In the genomic region with DNA sequence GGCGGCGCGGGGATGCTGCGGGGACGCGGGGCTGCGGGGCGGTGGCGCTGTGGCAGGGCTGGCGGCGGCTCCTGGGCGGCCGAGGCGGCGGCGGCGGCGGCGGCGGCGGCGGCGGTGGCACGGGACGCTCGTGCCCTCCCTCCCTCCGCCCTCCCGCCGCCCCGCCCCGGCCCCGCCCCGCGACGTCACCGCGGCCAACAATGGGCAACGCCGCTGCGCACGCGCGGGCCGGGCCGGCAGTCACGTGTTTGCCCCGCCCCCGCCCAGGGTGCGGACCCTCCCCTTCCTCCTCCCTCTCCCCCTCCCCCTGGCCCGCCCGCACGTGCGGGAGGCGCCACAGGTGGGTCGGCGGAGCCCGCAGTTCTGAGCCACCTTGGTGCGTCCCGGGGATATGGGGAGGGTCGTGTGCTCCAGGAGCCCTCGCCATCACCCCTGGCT, we compare ENCODE assay signal across 8 mouse cellular contexts. TPM values are rescaled to one million over a fixed set of nuclear protein-coding genes. Genes with fewer than 3 reads are reported as not detected.
DNase-seq lines count a peak whose midpoint lies in the region; ATAC-seq lines count a peak whose summit lies in the region.

Gene Mex3d, minus strand, starts transcription at position 138 of the 438 bp plus-strand sequence.

- H3K4me3 ChIP-seq in embryonic facial prominence, embryonic 14.5 days (ENCODE audit: low read depth, low read length), result peak within 1 kb of the TSS; percentile 90
- peak within 1 kb of the TSS; percentile 85 for H3K4me3 ChIP-seq in heart, embryonic 11.5 days (ENCODE audit: low read depth, low read length)
- H3K4me3 ChIP-seq in kidney, embryonic 16.5 days (ENCODE audit: low read length), result peak within 1 kb of the TSS; percentile 79
- H3K4me3 ChIP-seq in liver, embryonic 12.5 days, result peak within 1 kb of the TSS; percentile 73

- H3K36me3 ChIP-seq in embryonic facial prominence, embryonic 14.5 days (ENCODE audit: control insufficient read depth, insufficient read depth, low read length), result peaks cover 37% of the 10 kb centered on the region
- peaks cover 13% of the 10 kb centered on the region for H3K36me3 ChIP-seq in heart, embryonic 11.5 days (ENCODE audit: control insufficient read depth, insufficient read depth, low read length)
- peaks cover 38% of the 10 kb centered on the region for H3K36me3 ChIP-seq in kidney, embryonic 16.5 days (ENCODE audit: insufficient read depth, low read length)
- H3K36me3 ChIP-seq in liver, embryonic 12.5 days, result peaks cover 36% of the 10 kb centered on the region
- peaks cover 6% of the 10 kb centered on the region; the same call in 1 of the 2 replicates for H3K36me3 ChIP-seq in splenic B cell, adult 2 months (ENCODE audit: control insufficient read depth, insufficient read depth, low read length, poor library complexity, severe bottlenecking)

- DNase-seq in 3T3-L1 (ENCODE audit: low read depth, low spot score), result peak; percentile 71
- DNase-seq in adrenal gland, postnatal 10 days, result peak; percentile 96
- DNase-seq in embryonic facial prominence, embryonic 14.5 days (ENCODE audit: low spot score), result peak; percentile 93
- DNase-seq in natural killer cell, adult 2 months (ENCODE audit: low spot score in 2 of 2), result peak; percentile 64 to 79
- peak; percentile 92 for DNase-seq in splenic B cell, adult 2 months (ENCODE audit: low read depth, low spot score)

- peak within 1 kb of the TSS; percentile 91 for H3K4me2 ChIP-seq in embryonic facial prominence, embryonic 14.5 days (ENCODE audit: low read depth, low read length)
- peak within 1 kb of the TSS; percentile 96 for H3K4me2 ChIP-seq in heart, embryonic 11.5 days
- H3K4me2 ChIP-seq in kidney, embryonic 16.5 days (replicated peaks; ENCODE audit: low read depth, low read length), result peak within 1 kb of the TSS; percentile 90
- peak within 1 kb of the TSS; percentile 94 for H3K4me2 ChIP-seq in liver, embryonic 12.5 days

- ATAC-seq in embryonic facial prominence, embryonic 14.5 days (ENCODE audit: low read depth), result peak; percentile 46
- peak; percentile 56 for ATAC-seq in heart, embryonic 11.5 days (replicated peaks; ENCODE audit: insufficient number of reproducible peaks, low FRiP score, low TSS enrichment)
- peak; percentile 37; the same call in 1 of the 2 replicates for ATAC-seq in kidney, embryonic 16.5 days (ENCODE audit: low FRiP score, low TSS enrichment)
- peak; percentile 40; the same call in 1 of the 2 replicates for ATAC-seq in liver, embryonic 12.5 days

- H3K9ac ChIP-seq in embryonic facial prominence, embryonic 14.5 days (ENCODE audit: low read depth, low read length), result peak within 1 kb of the TSS; percentile 95
- H3K9ac ChIP-seq in heart, embryonic 11.5 days (ENCODE audit: low read depth, low read length), result peak within 1 kb of the TSS; percentile 95
- H3K9ac ChIP-seq in kidney, embryonic 16.5 days (replicated peaks; ENCODE audit: low read length), result peak within 1 kb of the TSS; percentile 99
- H3K9ac ChIP-seq in liver, embryonic 12.5 days, result peak within 1 kb of the TSS; percentile 80

- H3K27ac ChIP-seq in embryonic facial prominence, embryonic 14.5 days (replicated peaks; ENCODE audit: low read depth, low read length), result peak within 1 kb of the TSS; percentile 92
- peak within 1 kb of the TSS; percentile 78 for H3K27ac ChIP-seq in heart, embryonic 11.5 days (ENCODE audit: low read depth, low read length)
- peak within 1 kb of the TSS; percentile 85 for H3K27ac ChIP-seq in kidney, embryonic 16.5 days (ENCODE audit: low read length)
- H3K27ac ChIP-seq in liver, embryonic 12.5 days, result peak within 1 kb of the TSS; percentile 71

- H3K27me3 ChIP-seq in embryonic facial prominence, embryonic 14.5 days (replicated peaks; ENCODE audit: control insufficient read depth, insufficient read depth, low read length), result no peaks in the 10 kb centered on the region
- no peaks in the 10 kb centered on the region for H3K27me3 ChIP-seq in heart, embryonic 11.5 days (ENCODE audit: control insufficient read depth, insufficient read depth, low read length)
- no peaks in the 10 kb centered on the region for H3K27me3 ChIP-seq in kidney, embryonic 16.5 days (ENCODE audit: insufficient read depth, low read length)
- peaks cover 8% of the 10 kb centered on the region; the same call in 1 of the 2 replicates for H3K27me3 ChIP-seq in liver, embryonic 12.5 days (replicated peaks)
- no peaks in the 10 kb centered on the region for H3K27me3 ChIP-seq in splenic B cell, adult 2 months (ENCODE audit: control insufficient read depth, insufficient read depth, low read length, poor library complexity, severe bottlenecking)

- H3K4me1 ChIP-seq in embryonic facial prominence, embryonic 14.5 days (ENCODE audit: control insufficient read depth, insufficient read depth, low read length), result peaks cover 20% of the 10 kb centered on the region
- H3K4me1 ChIP-seq in heart, embryonic 11.5 days (ENCODE audit: control insufficient read depth, insufficient read depth, low read length), result peaks cover 34% of the 10 kb centered on the region
- peaks cover 35% of the 10 kb centered on the region for H3K4me1 ChIP-seq in kidney, embryonic 16.5 days (ENCODE audit: insufficient read depth, low read length)
- H3K4me1 ChIP-seq in liver, embryonic 12.5 days, result peaks cover 59% of the 10 kb centered on the region

- H3K9me3 ChIP-seq in embryonic facial prominence, embryonic 14.5 days (ENCODE audit: control insufficient read depth, low read length), result no peaks in the 10 kb centered on the region
- no peaks in the 10 kb centered on the region for H3K9me3 ChIP-seq in heart, embryonic 11.5 days (replicated peaks; ENCODE audit: control insufficient read depth, low read length)
- H3K9me3 ChIP-seq in kidney, embryonic 16.5 days (ENCODE audit: low read length), result no peaks in the 10 kb centered on the region
- no peaks in the 10 kb centered on the region for H3K9me3 ChIP-seq in liver, embryonic 12.5 days (replicated peaks)

- 0% methylated on average over 1 of the region's 61 CpGs for WGBS in embryonic facial prominence, embryonic 14.5 days
- under 1% methylated on average over 20 of the region's 61 CpGs for WGBS in heart, embryonic 11.5 days (ENCODE audit: insufficient replicate concordance)
- 0% methylated on average over 6 of the region's 61 CpGs for WGBS in kidney, embryonic 16.5 days
- WGBS in liver, embryonic 12.5 days (ENCODE audit: insufficient replicate concordance), result under 1% methylated on average over 34 of the region's 61 CpGs

RNA-seq across cellular contexts. Expression of gene Mex3d, which starts in this region (rescaled TPM):
- total RNA-seq in adrenal gland, postnatal 10 days (2021), result 10 to 100 TPM; 19.6 to 21.8 TPM
- 6.2 and 6.4 TPM in 2 replicates for polyA plus RNA-seq in embryonic facial prominence, embryonic 14.5 days (2014; fragmentation: Nextera tagmentation; extraction: Ambion mirVana)
- polyA plus RNA-seq in heart, embryonic 11.5 days (2014; fragmentation: Nextera tagmentation; extraction: Ambion mirVana), result 4.0 and 6.4 TPM in 2 replicates
- polyA plus RNA-seq in kidney, embryonic 16.5 days (2015; fragmentation: Nextera tagmentation; extraction: Ambion mirVana), result 3.8 and 5.1 TPM in 2 replicates
- 2.1 TPM in 2 replicates for polyA plus RNA-seq in liver, embryonic 12.5 days (2016; fragmentation: Nextera tagmentation; extraction: Ambion mirVana)

Comparison
In these comparisons a context has a peak if more than half of its experiments do, and no peak if none do; other contexts are left out.
1. Peak in every context shown above with its lines: DNase-seq, ATAC-seq, H3K4me3 ChIP-seq and H3K27ac ChIP-seq.